Mouse (Mus musculus): ENCODE results near the gene Klk8. TPM values are rescaled to one million over a fixed set of nuclear protein-coding genes. Genes with fewer than 3 reads are reported as not detected.

Gene Klk8
- total RNA-seq, 2 experiments from 2014 or later, result 4.9 to 6.1 TPM

- DNase-seq (ENCODE audit: low spot score in 2 of 2), result no peak
Observed at GRCm38 (mm10) chr7:43789295-43789694, 8.1 kb upstream of the Klk8 start.

DNA sequence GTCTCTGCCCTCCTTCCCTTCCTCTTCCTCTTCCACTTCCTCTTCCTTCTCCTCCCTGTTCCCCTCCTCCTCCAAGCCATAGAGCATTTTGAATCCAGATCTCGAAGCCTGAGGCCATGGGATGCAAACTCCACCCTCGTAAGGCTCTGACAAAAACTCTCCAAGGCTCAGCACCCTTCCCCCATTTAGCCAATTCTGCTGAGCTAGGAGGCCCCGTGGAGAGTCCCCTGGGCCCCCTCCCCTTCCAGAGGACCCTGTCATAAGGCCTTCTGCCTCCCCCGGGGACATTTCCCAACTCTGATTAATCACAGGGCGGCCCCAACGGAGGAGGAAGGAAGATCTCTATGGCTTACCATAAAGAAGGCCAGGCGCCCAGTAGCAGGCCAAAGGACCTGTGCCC, 5.8 kb upstream of the Klk8 start, which contains the start of gene Klk9:
Gene Klk9, plus strand, starts transcription at position 301 of the 400 bp plus-strand sequence.
- DNase-seq (ENCODE audit: low spot score in 2 of 2), result no peak

DNA sequence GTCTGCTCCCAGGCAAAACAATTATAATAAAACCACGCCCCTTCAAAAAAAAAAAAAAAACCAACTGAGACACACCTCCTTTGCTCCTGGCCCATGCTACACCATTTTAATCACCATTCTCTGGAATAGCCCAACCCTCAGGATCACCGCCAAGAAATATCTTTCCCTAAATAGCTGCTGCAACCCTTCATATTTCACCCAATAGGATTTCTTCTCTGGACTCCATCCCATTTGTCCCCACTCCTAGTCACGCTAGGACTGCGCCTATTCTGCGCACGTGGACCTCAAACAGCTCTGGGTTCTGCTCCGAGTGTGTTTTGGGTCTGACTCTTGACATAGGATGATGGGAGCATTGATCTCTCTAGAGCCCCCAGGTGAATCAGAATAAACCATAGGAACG, 1.0 kb upstream of the Klk8 start:
- no peak for DNase-seq (ENCODE audit: low spot score in 2 of 2)

DNA sequence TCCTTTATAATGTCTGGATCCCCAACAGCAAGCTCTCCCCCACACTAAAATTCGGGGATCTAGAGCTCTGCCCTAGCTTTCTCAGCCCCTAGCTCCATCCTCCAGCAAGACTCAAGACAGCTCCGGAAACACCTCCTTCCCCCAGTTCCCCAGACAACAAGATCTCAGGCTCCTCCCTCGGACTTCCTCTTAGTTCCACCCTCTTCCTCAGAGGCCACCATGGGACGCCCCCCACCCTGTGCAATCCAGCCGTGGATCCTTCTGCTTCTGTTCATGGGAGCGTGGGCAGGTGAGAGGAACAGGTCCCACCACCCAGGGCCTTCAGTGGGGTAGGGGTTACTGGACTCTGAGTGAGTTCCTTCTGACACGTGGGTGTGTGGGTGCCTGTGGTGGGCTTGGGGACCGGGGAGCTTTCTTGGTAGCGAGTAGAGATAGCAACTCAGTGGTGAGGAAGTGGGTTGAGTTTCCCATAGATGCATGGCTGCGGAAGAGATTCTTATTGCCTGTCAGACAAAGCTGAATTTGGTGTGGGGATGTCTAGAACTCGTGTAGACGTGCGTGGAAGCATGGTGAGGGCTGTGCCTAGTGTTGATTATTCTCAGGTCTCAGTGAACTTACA, 576 bp downstream of the Klk8 start:
- DNase-seq (ENCODE audit: low spot score in 2 of 2), result no peak

DNA sequence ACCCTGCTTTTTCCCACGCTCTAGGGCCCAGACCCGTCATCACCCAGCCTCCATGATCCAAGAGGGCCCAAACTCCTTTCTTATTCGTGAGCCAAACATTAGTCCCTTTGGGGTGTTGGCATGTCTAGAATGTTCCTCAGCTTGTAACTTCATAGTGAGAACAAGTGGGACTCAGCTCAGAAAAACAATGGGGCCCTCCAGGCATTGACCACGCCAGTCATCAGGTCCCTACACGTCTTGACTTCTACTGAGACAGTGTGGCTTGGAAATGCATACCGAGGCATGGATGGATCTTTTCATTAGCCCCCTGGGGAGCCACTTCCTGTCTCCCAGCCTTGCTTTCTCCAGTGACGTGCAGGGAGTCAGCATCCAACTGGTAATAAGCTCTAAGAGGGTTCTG, 2.5 kb downstream of the Klk8 start:
- DNase-seq (ENCODE audit: low spot score in 2 of 2), result no peak

DNA sequence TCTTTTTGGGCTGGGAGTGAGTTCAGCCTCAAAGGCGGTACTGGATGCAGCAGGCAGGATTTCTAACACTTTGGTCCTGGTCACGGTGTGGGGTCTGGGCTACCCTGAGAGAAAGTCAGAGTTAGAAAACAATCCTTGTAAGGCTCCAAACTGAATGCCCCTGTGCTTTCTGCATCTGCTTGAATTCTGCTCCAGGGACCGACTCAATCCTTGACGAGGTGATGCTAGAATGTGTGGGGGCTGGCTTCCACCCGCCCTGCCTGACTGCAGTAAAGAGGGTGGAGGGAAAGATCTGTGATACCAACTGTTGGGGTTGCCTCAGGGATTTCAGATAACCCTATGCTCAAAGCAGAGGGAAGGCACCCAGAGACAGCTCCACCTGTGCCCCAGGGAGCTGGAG, 13.6 kb downstream of the Klk8 start, which contains the start of gene Klk7:
Gene Klk7, plus strand, starts transcription at position 301 of the 400 bp plus-strand sequence.
- no peak for DNase-seq (ENCODE audit: low spot score in 2 of 2)

DNA sequence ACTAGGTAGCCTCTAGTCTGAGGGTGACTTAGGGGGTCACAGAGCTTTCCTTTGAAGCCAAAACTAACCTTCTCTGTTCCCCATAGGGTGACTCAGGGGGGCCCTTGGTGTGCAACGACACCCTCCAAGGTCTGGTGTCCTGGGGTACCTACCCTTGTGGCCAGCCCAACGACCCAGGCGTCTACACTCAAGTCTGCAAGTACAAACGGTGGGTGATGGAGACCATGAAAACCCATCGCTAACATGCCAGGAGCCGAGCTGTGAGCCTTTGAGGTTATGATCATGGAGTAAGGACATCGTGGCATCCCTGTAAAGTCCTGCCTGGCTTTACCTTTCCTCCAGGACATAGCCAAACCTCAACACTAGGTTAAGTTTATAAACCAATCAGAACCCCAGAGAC, 17.8 kb downstream of the Klk8 start:
- no peak for DNase-seq (ENCODE audit: low spot score in 2 of 2)

- DNase-seq (ENCODE audit: low spot score in 2 of 2), result no peak
Observed at GRCm38 (mm10) chr7:43816746-43817145, 19.4 kb downstream of the Klk8 start.

DNA sequence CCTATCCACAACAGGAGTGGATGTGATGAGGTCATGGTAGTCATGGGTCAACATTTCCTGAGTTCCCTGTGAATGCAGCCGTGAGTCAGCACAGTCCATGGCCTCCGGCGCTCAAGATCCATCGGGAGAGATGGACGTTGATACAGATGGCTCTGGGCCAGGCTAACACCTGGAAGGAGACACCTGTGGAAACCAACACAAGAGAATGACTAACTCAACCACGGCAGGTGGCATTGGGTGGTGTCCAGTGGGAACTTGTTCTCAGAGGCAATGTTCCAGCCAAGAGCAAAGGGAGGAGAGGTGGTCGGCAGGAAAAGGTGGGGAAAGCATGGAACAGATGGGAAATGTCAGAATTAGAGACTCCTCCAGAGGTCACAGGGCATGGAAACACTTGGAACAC, 24.2 kb downstream of the Klk8 start:
- no peak for DNase-seq (ENCODE audit: low spot score in 2 of 2)

- no peak for DNase-seq (ENCODE audit: low spot score in 2 of 2)
Observed at GRCm38 (mm10) chr7:43824199-43824598, 26.8 kb downstream of the Klk8 start, which contains the start of gene Klk6. Gene Klk6, plus strand, starts transcription at chr7:43824499.

GRCm38 (mm10) chr7:43826056-43826455, 28.7 kb downstream of the Klk8 start:
- DNase-seq (ENCODE audit: low spot score in 2 of 2), result no peak

GRCm38 (mm10) chr7:43827706-43828105, 30.3 kb downstream of the Klk8 start:
- no peak for DNase-seq (ENCODE audit: low spot score in 2 of 2)

DNA sequence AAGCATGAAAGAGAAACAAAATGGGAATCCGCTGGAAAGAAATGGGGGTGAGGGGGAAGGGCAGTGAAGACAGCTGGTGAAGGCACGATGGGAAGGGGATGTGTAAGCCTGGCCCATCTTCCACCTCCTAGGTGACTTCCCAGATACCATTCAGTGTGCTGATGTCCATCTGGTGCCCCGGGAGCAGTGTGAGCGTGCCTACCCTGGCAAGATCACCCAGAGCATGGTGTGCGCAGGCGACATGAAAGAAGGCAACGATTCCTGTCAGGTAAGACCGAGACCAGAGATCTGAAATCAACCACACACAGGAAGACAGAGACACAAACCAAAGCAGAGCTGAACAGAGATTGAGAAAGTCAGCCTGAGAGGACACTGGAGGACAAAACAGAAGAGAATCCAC, 31.6 kb downstream of the Klk8 start:
- DNase-seq (ENCODE audit: low spot score in 2 of 2), result no peak

DNA sequence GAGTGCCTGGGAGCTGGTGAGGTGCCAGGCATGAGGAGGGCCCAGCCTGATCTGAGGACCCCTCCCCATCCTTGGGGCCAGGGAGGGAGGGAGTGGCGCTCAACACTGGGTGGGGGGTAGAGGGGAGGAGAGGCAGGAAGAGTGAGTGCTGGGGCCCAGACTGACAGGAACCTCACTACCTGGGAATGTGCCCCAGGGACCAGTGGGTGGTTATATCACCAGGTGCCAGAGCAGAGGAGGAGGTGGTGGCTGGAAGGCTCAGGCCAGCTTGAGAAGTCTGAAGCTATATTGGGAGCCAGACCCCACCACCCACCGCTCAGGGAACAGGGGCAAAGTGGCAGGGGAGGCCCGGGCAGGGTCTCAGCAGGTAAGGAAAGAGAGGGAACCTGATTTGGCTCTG, 44.3 kb downstream of the Klk8 start, which contains the start of gene Klk5:
Gene Klk5, plus strand, starts transcription at position 271 of the 400 bp plus-strand sequence.
- DNase-seq (ENCODE audit: low spot score in 2 of 2), result no peak

- no peak for DNase-seq (ENCODE audit: low spot score in 2 of 2)
Observed at GRCm38 (mm10) chr7:43843801-43844200, 46.4 kb downstream of the Klk8 start.

DNA sequence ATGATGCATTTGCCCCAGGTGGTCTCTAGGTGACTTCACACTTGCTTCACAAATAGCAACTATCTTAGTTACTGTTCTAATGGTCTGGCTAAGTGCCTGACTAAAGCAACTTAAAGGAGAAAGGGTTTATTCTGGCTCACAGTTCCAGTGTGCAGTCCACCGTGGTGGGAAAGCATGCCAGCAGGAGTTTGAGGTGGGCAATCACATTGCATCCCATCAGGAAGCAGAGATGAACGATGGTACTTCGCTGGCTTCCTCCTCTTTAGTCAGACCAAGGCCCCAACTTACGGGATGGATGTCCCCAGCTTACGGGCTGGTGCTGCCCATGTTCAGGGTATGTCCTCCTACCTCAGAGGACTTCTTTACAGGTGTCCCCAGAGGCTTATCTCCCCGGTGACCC, 54.2 kb downstream of the Klk8 start:
- no peak for DNase-seq (ENCODE audit: low spot score in 2 of 2)

Other genes starting within 250 kb of the Klk8 start
- gene Zfp658, start 235.3 kb upstream of the Klk8 start, total RNA-seq (2021), result 1 to 10 TPM; 3.4 TPM
- gene Zfp719, start 218.0 kb upstream of the Klk8 start, total RNA-seq (2021), result 10 to 100 TPM; 17.6 to 18.9 TPM
- gene Zfp819, start 190.4 kb upstream of the Klk8 start, total RNA-seq (2021), result under 1 TPM; 0.22 to 0.28 TPM
- gene Ceacam18, start 162.9 kb upstream of the Klk8 start, total RNA-seq (2021), result under 1 TPM in 1 of 2 experiments, not detected in 1; 0.14 TPM
- 1 to 10 TPM; 2.1 to 2.2 TPM for gene Siglece, start 137.4 kb upstream of the Klk8 start, total RNA-seq (2021)
- 10 to 100 TPM; 12.0 to 12.6 TPM for gene Ctu1, start 125.6 kb upstream of the Klk8 start, total RNA-seq (2021)
- under 1 TPM in 1 of 2 experiments, not detected in 1; 0.31 TPM for gene Klk14, start 107.2 kb upstream of the Klk8 start, total RNA-seq (2021)
- not detected for gene Klk13, start 85.0 kb upstream of the Klk8 start, total RNA-seq (2021)
- not detected for gene Klk12, start 28.7 kb upstream of the Klk8 start, total RNA-seq (2021)
- not detected for gene Klk11, start 23.0 kb upstream of the Klk8 start, total RNA-seq (2021)
- under 1 TPM; 0.51 to 0.64 TPM for gene Klk10, start 16.5 kb upstream of the Klk8 start, total RNA-seq (2021)
- gene Klk9, start 5.7 kb upstream of the Klk8 start, total RNA-seq (2021), result not detected
- gene Klk7, start 13.7 kb downstream of the Klk8 start, total RNA-seq (2021), result not detected
- not detected for gene Klk6, start 26.9 kb downstream of the Klk8 start, total RNA-seq (2021)
- gene Klk5, start 44.4 kb downstream of the Klk8 start, total RNA-seq (2021), result not detected
- gene Klk4, start 83.6 kb downstream of the Klk8 start, total RNA-seq (2021), result not detected
- not detected for gene Klk15, start 136.2 kb downstream of the Klk8 start, total RNA-seq (2021)
- not detected for gene Klk1b8, start 153.1 kb downstream of the Klk8 start, total RNA-seq (2021)
- not detected for gene Klk1b1, start 169.2 kb downstream of the Klk8 start, total RNA-seq (2021)
- gene Klk1b9, start 178.5 kb downstream of the Klk8 start, total RNA-seq (2021), result not detected
- under 1 TPM in 1 of 2 experiments, not detected in 1; 0.36 TPM for gene Klk1b11, start 198.3 kb downstream of the Klk8 start, total RNA-seq (2021)
- gene Klk1b26, start 214.6 kb downstream of the Klk8 start, total RNA-seq (2021), result not detected

Data from adrenal gland, postnatal 4 days (tissue).